Comparison of ENCODE assay signal across 8 mouse cellular contexts in the genomic region with DNA sequence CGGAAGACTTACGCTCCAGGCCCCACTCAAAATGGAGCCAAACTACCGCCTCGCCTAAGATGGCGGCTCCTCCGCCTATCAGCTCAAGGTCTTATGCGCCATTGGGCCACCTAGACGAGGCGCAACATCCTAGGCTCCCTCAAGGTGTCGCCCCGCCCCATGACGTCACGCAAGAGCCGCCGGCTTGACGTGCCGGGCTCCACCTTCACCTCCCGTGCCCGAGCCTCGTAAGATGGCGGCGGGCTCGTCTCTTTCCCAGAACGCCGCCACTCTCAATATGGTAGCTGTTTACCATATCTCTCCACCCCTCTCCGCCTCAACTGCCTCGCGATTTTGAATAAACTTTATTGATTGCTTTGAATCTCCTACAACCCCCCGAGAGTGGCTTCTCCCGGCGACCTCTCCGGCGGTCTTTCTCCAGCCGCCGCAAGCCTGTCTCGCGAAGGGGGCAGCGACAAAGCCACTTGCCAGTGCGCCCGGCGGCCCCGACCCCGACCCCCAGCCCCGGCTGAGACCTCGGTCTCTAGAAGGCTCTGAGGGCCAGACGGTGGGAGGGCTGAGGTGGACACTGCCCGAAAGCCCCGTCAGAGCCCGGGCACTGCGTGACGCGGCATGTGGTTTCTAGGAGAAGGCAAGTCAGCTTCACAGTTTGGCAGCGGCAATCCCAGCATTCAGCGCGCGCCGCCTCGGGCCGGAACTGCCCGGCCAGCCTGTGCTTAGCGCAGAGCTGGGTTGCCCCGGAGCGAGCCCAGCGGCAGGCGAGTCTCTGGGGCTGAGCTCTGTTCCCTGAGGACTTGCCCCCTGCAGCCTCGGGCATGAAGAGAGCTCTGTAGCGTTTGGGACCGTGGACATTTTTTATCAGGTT. TPM values are rescaled to one million over a fixed set of nuclear protein-coding genes. Genes with fewer than 3 reads are reported as not detected.
DNase-seq lines count a peak whose midpoint lies in the region; ATAC-seq and TF ChIP-seq lines count a peak whose summit lies in the region.

Gene Phf8 (plus strand): TSS at position 215 of the 865 bp plus-strand sequence.

- H3K36me3 ChIP-seq in embryonic facial prominence, embryonic 14.5 days (ENCODE audit: control insufficient read depth, insufficient read depth, low read length): no peaks in the 10 kb centered on the region
- H3K36me3 ChIP-seq in heart, adult 2 months (ENCODE audit: control insufficient read depth, insufficient read depth, low read length): peaks cover 2% of the 10 kb centered on the region; the same call in 1 of the 2 replicates
- no peaks in the 10 kb centered on the region for H3K36me3 ChIP-seq in limb, embryonic 13.5 days
- H3K36me3 ChIP-seq in midbrain, embryonic 16.5 days (ENCODE audit: control insufficient read depth, insufficient read depth, low read length): no peaks in the 10 kb centered on the region

- DNase-seq in 3T3-L1 (ENCODE audit: low read depth, low spot score): peak; percentile 96
- peak; percentile 72 to 77 for DNase-seq in adrenal gland, postnatal 4 days (ENCODE audit: low spot score in 2 of 2)
- peak; percentile 98 for DNase-seq in embryonic facial prominence, embryonic 14.5 days (ENCODE audit: low spot score)
- peak; percentile 93 to 96 for DNase-seq in heart, adult 2 months
- DNase-seq in kidney, adult 8-10 months: peak; percentile 96 to 97
- DNase-seq in spleen, postnatal 10 days (ENCODE audit: low spot score in 2 of 2): peak; percentile 89 to 98

- TF ChIP-seq CTCF in heart, adult 2 months (IDR thresholded peaks at IDR 0.05): peak; percentile 25

- H3K27me3 ChIP-seq in embryonic facial prominence, embryonic 14.5 days (replicated peaks; ENCODE audit: control insufficient read depth, insufficient read depth, low read length): no peaks in the 10 kb centered on the region; the same call in 1 of the 2 replicates
- H3K27me3 ChIP-seq in heart, adult 2 months (ENCODE audit: control insufficient read depth, insufficient read depth, low read length): no peaks in the 10 kb centered on the region
- peaks cover 18% of the 10 kb centered on the region for H3K27me3 ChIP-seq in limb, embryonic 13.5 days
- no peaks in the 10 kb centered on the region for H3K27me3 ChIP-seq in midbrain, embryonic 16.5 days (ENCODE audit: control insufficient read depth, insufficient read depth, low read depth, low read length)

- peak within 1 kb of the TSS; percentile 99 for H3K27ac ChIP-seq in embryonic facial prominence, embryonic 14.5 days (replicated peaks; ENCODE audit: low read depth, low read length)
- H3K27ac ChIP-seq in heart, adult 2 months: peak within 1 kb of the TSS; percentile 98
- peak within 1 kb of the TSS; percentile 97 for H3K27ac ChIP-seq in limb, embryonic 13.5 days
- peak within 1 kb of the TSS; percentile 97 for H3K27ac ChIP-seq in midbrain, embryonic 16.5 days (ENCODE audit: low read length)

- peak within 1 kb of the TSS; percentile 56 for H3K4me3 ChIP-seq in embryonic facial prominence, embryonic 14.5 days (ENCODE audit: low read depth, low read length)
- H3K4me3 ChIP-seq in heart, adult 2 months: peak within 1 kb of the TSS; percentile 63
- peak within 1 kb of the TSS; percentile 56 for H3K4me3 ChIP-seq in limb, embryonic 13.5 days
- peak within 1 kb of the TSS; percentile 57 for H3K4me3 ChIP-seq in midbrain, embryonic 16.5 days (ENCODE audit: low read depth, low read length)

- peak within 1 kb of the TSS; percentile 79 for H3K9ac ChIP-seq in embryonic facial prominence, embryonic 14.5 days (ENCODE audit: low read depth, low read length)
- peak within 1 kb of the TSS; percentile 84 for H3K9ac ChIP-seq in heart, adult 2 months (ENCODE audit: low read depth, low read length)
- peak within 1 kb of the TSS; percentile 69 for H3K9ac ChIP-seq in limb, embryonic 13.5 days
- H3K9ac ChIP-seq in midbrain, embryonic 16.5 days (ENCODE audit: low read depth, low read length): peak within 1 kb of the TSS; percentile 77

- H3K79me2 ChIP-seq in heart, adult 2 months (replicated peaks; ENCODE audit: control insufficient read depth, insufficient read depth, low read length): no peaks in the 10 kb centered on the region

- WGBS in embryonic facial prominence, embryonic 14.5 days: 16% methylated on average over 41 of the region's 68 CpGs
- WGBS in heart, adult 2 months: 20% methylated on average over 68 of the region's 68 CpGs
- WGBS in limb, embryonic 13.5 days: 22% methylated on average over 60 of the region's 68 CpGs
- 12% methylated on average over 68 of the region's 68 CpGs for WGBS in midbrain, embryonic 16.5 days

- no peaks in the 10 kb centered on the region for H3K4me1 ChIP-seq in embryonic facial prominence, embryonic 14.5 days (ENCODE audit: control insufficient read depth, insufficient read depth, low read length)
- H3K4me1 ChIP-seq in heart, adult 2 months (ENCODE audit: control insufficient read depth, insufficient read depth, low read length): peaks cover 2% of the 10 kb centered on the region
- 0 out of 2 replicates have a peak, but pooled peaks cover 5% of the 10 kb centered on the region for H3K4me1 ChIP-seq in limb, embryonic 13.5 days
- H3K4me1 ChIP-seq in midbrain, embryonic 16.5 days (ENCODE audit: control insufficient read depth, insufficient read depth, low read length): peaks cover 3% of the 10 kb centered on the region; the same call in 1 of the 2 replicates

- TF ChIP-seq EP300 in heart, adult 2 months (IDR thresholded peaks at IDR 0.05; ENCODE audit: insufficient read depth, low read depth, low read length): peak; percentile 60; the same call in 1 of the 2 replicates

- intact Hi-C loops in heart, adult 2 months (cut with DNase I): loop anchor here (10.0 kb wide), 3 partner anchors 176 to 624 kb away; partner anchors contain the start of genes Fam120c, Huwe1 and Iqsec2

- TF ChIP-seq POLR2A in heart, adult 2 months (IDR thresholded peaks at IDR 0.05; ENCODE audit: insufficient read depth, low read depth, low read length): peak; percentile 77

- peak within 1 kb of the TSS; percentile 56 for H3K4me2 ChIP-seq in embryonic facial prominence, embryonic 14.5 days (ENCODE audit: low read depth, low read length)
- H3K4me2 ChIP-seq in limb, embryonic 13.5 days (replicated peaks): peak within 1 kb of the TSS; percentile 68
- H3K4me2 ChIP-seq in midbrain, embryonic 16.5 days (ENCODE audit: low read length): peak within 1 kb of the TSS; percentile 71

- peak; percentile 97 for ATAC-seq in embryonic facial prominence, embryonic 14.5 days (ENCODE audit: low read depth)
- peak; percentile 96 for ATAC-seq in limb, embryonic 13.5 days (ENCODE audit: low FRiP score, low read depth)
- ATAC-seq in midbrain, embryonic 16.5 days: peak; percentile 98

- H3K9me3 ChIP-seq in embryonic facial prominence, embryonic 14.5 days (ENCODE audit: control insufficient read depth, low read length): no peaks in the 10 kb centered on the region
- H3K9me3 ChIP-seq in limb, embryonic 13.5 days: no peaks in the 10 kb centered on the region
- H3K9me3 ChIP-seq in midbrain, embryonic 16.5 days (replicated peaks; ENCODE audit: control insufficient read depth, low read length, poor library complexity, severe bottlenecking): no peaks in the 10 kb centered on the region

RNA-seq across cellular contexts. Expression of gene Phf8, which starts in this region (rescaled TPM):
- total RNA-seq in adrenal gland, postnatal 4 days (2021): 10 to 100 TPM; 26.8 to 28.0 TPM
- 14.8 and 17.7 TPM in 2 replicates for polyA plus RNA-seq in embryonic facial prominence, embryonic 14.5 days (2014; fragmentation: Nextera tagmentation; extraction: Ambion mirVana)
- total RNA-seq in heart, adult 2 months (2021): 10 to 100 TPM; 17.7 to 20.1 TPM
- 6.7 and 12.6 TPM in 2 replicates for polyA plus RNA-seq in heart, adult 2 months (2012; rRNA removed)
- 15.5 and 17.5 TPM in 2 replicates for polyA plus RNA-seq in limb, embryonic 13.5 days (2015; fragmentation: Nextera tagmentation; extraction: Ambion mirVana)
- polyA plus RNA-seq in midbrain, embryonic 16.5 days (2015; fragmentation: Nextera tagmentation; extraction: Ambion mirVana): 22.1 and 25.3 TPM in 2 replicates

Comparison
In these comparisons a context has a peak if more than half of its experiments do, and no peak if none do; other contexts are left out.
1. Peak in every context shown above with its lines: DNase-seq, ATAC-seq, H3K4me3 ChIP-seq and H3K27ac ChIP-seq.